Mouse (Mus musculus) B cell, adult 2 months (primary cell): ENCODE measurements around the gene Pdia2.
"Not testable (repeated sequence)": the region's sequence is repeated elsewhere in the genome, so short reads cannot be mapped to it uniquely, and the experiment has no call there.

Experiments used
- DNase-seq, 2 experiments: peaks; one replicate each; pipeline ENCODE4 v3.0.0; 2022

Gene Pdia2

GRCm38 (mm10) chr17:26200831-26201705, 2.2 kb upstream of the Pdia2 start:
- DNase-seq = peak; percentile 21 to 30

DNA sequence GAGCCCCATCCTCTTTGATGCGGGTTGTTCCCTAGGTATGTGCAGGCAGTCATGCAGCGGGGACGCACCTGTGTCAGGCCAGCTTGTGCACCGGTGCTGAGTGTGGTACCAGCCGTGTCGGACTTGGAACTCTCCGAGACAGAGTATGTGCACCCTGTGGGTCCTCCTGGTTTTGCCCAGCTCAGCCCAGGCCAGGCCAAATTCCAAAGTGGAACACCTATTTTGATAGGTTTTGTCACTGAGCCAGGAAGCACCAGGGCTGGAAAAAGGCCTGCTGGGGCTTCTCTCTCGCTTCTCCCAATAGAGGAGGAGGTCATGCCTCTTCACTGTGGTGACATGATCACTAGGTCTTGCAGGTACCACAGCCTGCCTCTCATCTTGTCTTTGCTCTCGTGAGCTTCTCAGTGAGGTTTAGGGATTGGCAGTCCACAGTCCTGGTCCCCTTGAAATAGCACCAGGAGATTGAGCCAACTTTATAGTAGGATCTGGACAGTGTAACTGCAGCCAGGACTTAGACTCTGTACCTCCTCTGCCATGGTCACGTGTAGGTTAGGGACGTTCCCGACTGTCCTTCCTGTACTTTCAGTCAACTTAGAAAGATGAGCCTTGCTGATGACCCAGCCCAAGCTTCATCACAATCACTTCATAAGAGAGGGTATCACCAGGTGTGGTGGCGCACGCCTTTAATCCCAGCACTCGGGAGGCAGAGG, 6.3 kb downstream of the Pdia2 start:
- no peak for DNase-seq

- DNase-seq = not testable (repeated sequence)
Measured at GRCm38 (mm10) chr17:26191486-26191885, 7.4 kb downstream of the Pdia2 start.

DNA sequence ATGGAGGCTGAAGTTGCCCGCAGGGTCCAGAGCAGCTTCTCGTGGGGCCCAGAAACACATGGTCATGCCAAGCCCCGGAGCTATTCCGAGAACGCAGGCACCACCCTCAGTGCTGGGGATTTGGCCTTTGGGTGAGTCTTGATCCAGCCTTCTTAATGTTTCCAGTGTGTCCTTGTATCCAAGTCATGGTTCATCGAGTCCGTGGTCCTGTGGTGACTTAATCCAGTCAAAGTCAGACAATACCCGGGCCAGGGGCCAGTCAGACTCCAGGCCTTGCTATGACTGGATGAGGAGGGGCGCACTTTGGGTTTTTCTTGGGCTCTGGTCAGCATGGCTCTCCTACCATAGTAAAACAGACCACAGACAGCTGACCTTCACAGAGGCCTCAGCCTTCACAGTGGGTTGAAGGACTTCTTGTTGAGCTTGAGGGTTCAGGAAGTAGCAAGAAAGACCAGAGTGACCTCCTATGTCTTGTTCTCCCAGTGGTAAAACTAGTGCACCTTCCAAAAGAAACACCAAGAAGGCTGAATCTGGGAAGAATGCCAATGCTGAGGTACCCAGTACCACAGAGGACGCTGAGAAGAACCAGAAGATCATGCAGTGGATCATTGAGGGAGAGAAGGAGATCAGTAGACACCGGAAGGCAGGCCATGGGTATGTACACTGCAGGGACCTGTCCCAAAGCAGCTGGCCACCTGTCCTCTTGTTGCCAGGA, 10.6 kb downstream of the Pdia2 start:
- DNase-seq = no peak

DNA sequence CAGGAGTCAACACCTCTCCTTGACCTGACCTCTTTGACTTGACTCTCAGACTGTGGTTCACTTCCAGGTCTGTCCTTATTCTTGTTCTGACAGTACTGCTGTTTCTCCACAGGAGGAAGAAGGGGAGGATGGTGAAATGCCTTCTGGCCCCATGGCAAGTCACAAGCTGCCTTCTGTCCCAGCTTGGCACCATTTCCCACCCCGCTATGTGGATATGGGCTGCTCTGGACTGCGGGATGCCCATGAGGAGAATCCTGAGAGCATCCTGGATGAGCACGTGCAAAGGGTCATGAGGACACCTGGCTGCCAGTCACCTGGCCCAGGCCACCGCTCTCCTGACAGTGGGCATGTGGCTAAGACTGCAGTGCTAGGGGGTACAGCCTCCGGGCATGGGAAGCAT, 11.3 kb downstream of the Pdia2 start:
- DNase-seq = no peak

DNA sequence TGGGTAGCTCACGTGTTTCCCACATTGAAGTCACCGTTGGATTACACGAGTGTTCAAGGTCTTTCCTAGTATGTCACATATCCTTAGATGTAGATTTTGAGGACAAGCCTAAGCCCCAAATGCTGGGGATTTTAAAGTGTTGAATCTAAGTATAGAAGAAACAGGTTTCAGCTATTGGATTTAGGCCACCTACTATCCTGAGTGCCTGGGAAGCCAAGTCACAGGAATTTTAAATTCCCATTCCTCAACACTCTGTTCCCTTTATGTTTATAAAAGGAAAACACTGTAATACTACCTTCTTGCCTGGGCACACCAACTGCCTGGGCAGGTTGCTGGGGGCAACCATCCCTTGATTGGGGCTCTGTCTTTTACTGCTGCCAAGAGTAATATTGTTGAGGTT, 17.7 kb downstream of the Pdia2 start:
- DNase-seq = no peak

DNA sequence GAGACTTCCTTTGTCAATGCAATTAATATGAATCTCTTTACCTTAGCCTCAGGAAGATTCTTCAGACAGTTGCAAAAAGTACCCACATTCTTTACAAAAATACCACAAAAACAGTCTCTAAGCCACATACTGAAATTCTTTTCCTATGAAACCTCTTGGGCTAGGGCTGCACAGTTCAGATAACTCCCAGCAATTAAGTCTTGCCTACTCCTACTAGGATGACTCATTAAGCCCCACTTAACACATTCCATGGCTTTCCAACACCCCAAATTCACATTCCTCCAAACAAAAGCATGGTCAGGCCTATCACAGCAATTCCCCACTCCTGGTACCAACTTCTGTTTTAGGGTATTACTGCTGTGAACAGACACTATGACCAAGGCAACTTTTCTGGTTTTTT, 20.3 kb downstream of the Pdia2 start:
- no peak for DNase-seq

GRCm38 (mm10) chr17:26175248-26175647, 23.6 kb downstream of the Pdia2 start:
- not testable (repeated sequence) for DNase-seq

DNA sequence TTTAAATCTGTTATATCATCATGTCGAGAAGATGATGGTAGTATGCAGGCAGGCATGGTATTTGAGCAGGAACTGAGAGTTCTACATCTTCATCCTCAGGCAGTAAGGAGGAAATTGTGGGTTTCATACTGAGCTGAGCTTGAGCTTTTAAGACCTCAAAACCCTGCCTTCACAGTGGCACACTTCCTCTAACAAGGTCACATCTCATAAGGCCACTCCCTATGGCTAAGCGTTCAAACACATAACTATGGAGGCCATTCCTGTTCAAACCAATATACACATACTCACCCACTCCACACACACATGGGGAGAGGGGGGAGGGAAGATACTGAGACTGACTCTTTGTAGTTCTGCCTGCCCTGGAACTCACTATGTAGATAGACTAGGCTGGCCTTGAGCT, 30.8 kb downstream of the Pdia2 start:
- DNase-seq = peak; percentile 56 to 64

GRCm38 (mm10) chr17:26162736-26163135, 36.2 kb downstream of the Pdia2 start:
- no peak for DNase-seq

GRCm38 (mm10) chr17:26151886-26152630, 46.8 kb downstream of the Pdia2 start:
- no peak for DNase-seq

DNA sequence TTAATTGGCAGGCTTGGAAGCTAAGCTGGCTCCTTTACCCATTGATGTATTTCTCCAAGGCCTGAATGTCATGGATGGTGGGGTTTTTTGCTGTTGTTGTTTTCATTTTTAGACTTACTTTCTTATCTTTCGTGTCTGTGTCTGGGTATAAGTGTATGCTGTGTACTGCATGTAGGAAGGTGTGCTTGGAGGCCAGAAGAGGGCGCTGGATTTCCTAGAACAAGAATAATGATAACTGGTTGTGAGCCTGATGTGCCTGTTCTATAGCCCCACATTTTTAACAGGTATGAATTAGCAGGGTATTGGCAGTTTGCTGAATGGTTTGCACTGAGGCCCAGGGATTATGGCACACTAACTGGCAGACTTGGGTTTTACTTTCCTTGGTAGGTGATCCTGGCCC, 49.8 kb downstream of the Pdia2 start:
- DNase-seq = no peak
